8 mouse cellular contexts compared by ENCODE assay signal in the genomic region with DNA sequence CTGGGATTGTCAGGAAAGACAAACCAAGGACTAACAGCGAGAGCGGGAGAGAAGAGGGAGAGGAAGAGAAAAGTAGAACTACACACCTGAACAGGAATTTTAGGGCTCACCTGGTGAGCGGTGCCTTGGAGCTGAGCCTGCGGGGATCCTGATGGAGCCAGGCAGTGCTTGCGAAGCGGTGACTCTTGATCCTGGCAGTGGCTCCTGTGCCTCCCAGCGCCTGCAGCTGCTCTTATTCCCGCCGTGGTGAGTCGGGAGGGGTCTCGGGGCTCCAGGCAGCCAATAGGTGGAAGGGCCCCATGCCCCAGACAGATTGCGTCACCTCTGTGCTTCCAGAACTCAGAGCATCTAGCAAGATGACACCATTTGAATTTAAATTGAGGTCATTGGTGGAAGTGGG. TPM values are rescaled to one million over a fixed set of nuclear protein-coding genes. Genes with fewer than 3 reads are reported as not detected.
DNase-seq lines count a peak whose midpoint lies in the region; ATAC-seq and TF ChIP-seq lines count a peak whose summit lies in the region.

A gene (minus strand): TSS at position 256 of the 400 bp plus-strand sequence.

- H3K9me3 ChIP-seq in heart, embryonic 12.5 days (replicated peaks), result no peaks in the 10 kb centered on the region
- no peaks in the 10 kb centered on the region for H3K9me3 ChIP-seq in ES-Bruce4 (replicated peaks; ENCODE audit: control insufficient read depth, insufficient read depth, low read length, poor library complexity, severe bottlenecking)
- H3K9me3 ChIP-seq in hindbrain, embryonic 12.5 days (replicated peaks), result no peaks in the 10 kb centered on the region
- H3K9me3 ChIP-seq in liver, embryonic 15.5 days (replicated peaks), result no peaks in the 10 kb centered on the region

- no peak for TF ChIP-seq EP300 in ES-Bruce4 (IDR thresholded peaks at IDR 0.05; ENCODE audit: insufficient read depth, low read depth, low read length)

- no peak for ATAC-seq in heart, embryonic 12.5 days (ENCODE audit: insufficient number of reproducible peaks, low FRiP score)
- ATAC-seq in hindbrain, embryonic 12.5 days (ENCODE audit: low FRiP score), result no peak
- no peak for ATAC-seq in liver, embryonic 15.5 days (ENCODE audit: insufficient read depth)

- peak within 1 kb of the TSS; percentile 98 for H3K4me2 ChIP-seq in heart, embryonic 12.5 days
- H3K4me2 ChIP-seq in hindbrain, embryonic 12.5 days (replicated peaks), result peak within 1 kb of the TSS; percentile 65
- H3K4me2 ChIP-seq in liver, embryonic 15.5 days, result peak within 1 kb of the TSS; percentile 55

- no peak for DNase-seq in heart, adult 8-10 months (ENCODE audit: low spot score)
- peak; percentile 53 for DNase-seq in retina, embryonic 14.5 days (ENCODE audit: low spot score)
- no peak for DNase-seq in c-Kit-positive CD71-positive TER-119-positive erythroid progenitor cells, embryonic 14.5 days (ENCODE audit: low spot score)

- no peak within 1 kb of the TSS for H3K27ac ChIP-seq in heart, embryonic 12.5 days (ENCODE audit: poor library complexity, severe bottlenecking)
- no peak within 1 kb of the TSS for H3K27ac ChIP-seq in ES-Bruce4 (ENCODE audit: insufficient read depth, low read length)
- no peak within 1 kb of the TSS for H3K27ac ChIP-seq in cortical plate, adult 2 months (ENCODE audit: insufficient read depth, low read length)
- H3K27ac ChIP-seq in hindbrain, embryonic 12.5 days, result no peak within 1 kb of the TSS
- no peak within 1 kb of the TSS for H3K27ac ChIP-seq in liver, embryonic 15.5 days (replicated peaks)

- under 1% methylated on average over 12 of the region's 12 CpGs for WGBS in heart, embryonic 12.5 days
- WGBS in hindbrain, embryonic 12.5 days, result under 1% methylated on average over 12 of the region's 12 CpGs
- 3% methylated on average over 12 of the region's 12 CpGs for WGBS in liver, embryonic 15.5 days (ENCODE audit: insufficient replicate concordance)

- no peak for TF ChIP-seq CTCF in ES-Bruce4 (IDR thresholded peaks at IDR 0.05; ENCODE audit: low read depth, low read length)
- TF ChIP-seq CTCF in cortical plate, adult 2 months (IDR thresholded peaks at IDR 0.05; ENCODE audit: extremely low read depth, insufficient read depth, low read length), result no peak

- H3K9ac ChIP-seq in heart, embryonic 12.5 days, result peak within 1 kb of the TSS; percentile 39
- peak within 1 kb of the TSS; percentile 62 for H3K9ac ChIP-seq in ES-Bruce4 (ENCODE audit: low read depth, poor library complexity, severe bottlenecking)
- H3K9ac ChIP-seq in hindbrain, embryonic 12.5 days, result peak within 1 kb of the TSS; percentile 39; the same call in 1 of the 2 replicates
- H3K9ac ChIP-seq in liver, embryonic 15.5 days, result no peak within 1 kb of the TSS

- peak; percentile 47 for TF ChIP-seq POLR2A in ES-Bruce4 (IDR thresholded peaks at IDR 0.05; ENCODE audit: insufficient read depth, low read length)
- no peak for TF ChIP-seq POLR2A in cortical plate, adult 2 months (IDR thresholded peaks at IDR 0.05; ENCODE audit: extremely low read depth, insufficient read depth, low read length)

- peaks cover 33% of the 10 kb centered on the region for H3K27me3 ChIP-seq in heart, embryonic 12.5 days (replicated peaks)
- H3K27me3 ChIP-seq in ES-Bruce4 (ENCODE audit: control insufficient read depth, insufficient read depth, low read length, poor library complexity, severe bottlenecking), result no peaks in the 10 kb centered on the region
- peaks cover 11% of the 10 kb centered on the region for H3K27me3 ChIP-seq in hindbrain, embryonic 12.5 days
- peaks cover 43% of the 10 kb centered on the region for H3K27me3 ChIP-seq in liver, embryonic 15.5 days

- peak within 1 kb of the TSS; percentile 49 for H3K4me3 ChIP-seq in heart, embryonic 12.5 days
- peak within 1 kb of the TSS; percentile 78 for H3K4me3 ChIP-seq in ES-Bruce4 (ENCODE audit: low read depth, low read length)
- H3K4me3 ChIP-seq in cortical plate, adult 2 months (ENCODE audit: insufficient read depth, low read length), result peak within 1 kb of the TSS; percentile 29
- H3K4me3 ChIP-seq in hindbrain, embryonic 12.5 days, result peak within 1 kb of the TSS; percentile 32
- H3K4me3 ChIP-seq in liver, embryonic 15.5 days (replicated peaks), result peak within 1 kb of the TSS; percentile 32

- 0 out of 2 replicates have a peak, but pooled peaks cover 13% of the 10 kb centered on the region for H3K4me1 ChIP-seq in heart, embryonic 12.5 days (replicated peaks)
- peaks cover 6% of the 10 kb centered on the region for H3K4me1 ChIP-seq in ES-Bruce4 (ENCODE audit: control insufficient read depth, insufficient read depth, low read length)
- no peaks in the 10 kb centered on the region for H3K4me1 ChIP-seq in cortical plate, adult 2 months (ENCODE audit: control insufficient read depth, insufficient read depth, low read length)
- peaks cover 7% of the 10 kb centered on the region; the same call in 1 of the 2 replicates for H3K4me1 ChIP-seq in hindbrain, embryonic 12.5 days
- no peaks in the 10 kb centered on the region for H3K4me1 ChIP-seq in liver, embryonic 15.5 days (replicated peaks)

- no peaks in the 10 kb centered on the region for H3K36me3 ChIP-seq in heart, embryonic 12.5 days
- no peaks in the 10 kb centered on the region for H3K36me3 ChIP-seq in ES-Bruce4 (ENCODE audit: control insufficient read depth, insufficient read depth, low read length, poor library complexity, severe bottlenecking)
- no peaks in the 10 kb centered on the region for H3K36me3 ChIP-seq in hindbrain, embryonic 12.5 days
- no peaks in the 10 kb centered on the region for H3K36me3 ChIP-seq in liver, embryonic 15.5 days (replicated peaks)

RNA-seq across cellular contexts. Expression of the gene that starts here (rescaled TPM):
- 6.5 and 7.4 TPM in 2 replicates for polyA plus RNA-seq in heart, embryonic 12.5 days (2016; fragmentation: Nextera tagmentation; extraction: Ambion mirVana)
- total RNA-seq in heart, adult 8-10 months (2022), result not detected
- polyA plus RNA-seq in ES-Bruce4 (2011; ENCODE audit: insufficient read depth, insufficient read length, low read depth, missing spikeins), result 10.0 and 11.1 TPM in 2 replicates
- polyA plus RNA-seq in cortical plate, adult 2 months (2012; rRNA removed), result 2.0 and 3.3 TPM in 2 replicates
- 16.9 and 22.7 TPM in 2 replicates for polyA plus RNA-seq in hindbrain, embryonic 12.5 days (2016; fragmentation: Nextera tagmentation; extraction: Ambion mirVana)
- 0.10 TPM in 1 of 2 replicates, not detected in the other for polyA plus RNA-seq in liver, embryonic 15.5 days (2015; fragmentation: Nextera tagmentation; extraction: Ambion mirVana)
